Mouse (Mus musculus): ENCODE results near the gene Timmdc1.
A peak's percentile ranks its signal among the peaks of the same experiment; 100 is the strongest.

Gene Timmdc1

GRCm38 (mm10) chr16:38463305-38463704, 59.2 kb downstream of the Timmdc1 start:
- no peak for DNase-seq (ENCODE audit: low spot score)

- DNase-seq (ENCODE audit: low spot score): no peak
Observed at GRCm38 (mm10) chr16:38462161-38462560, 60.3 kb downstream of the Timmdc1 start.

- no peak for DNase-seq (ENCODE audit: low spot score)
Observed at GRCm38 (mm10) chr16:38461749-38462148, 60.7 kb downstream of the Timmdc1 start.

- DNase-seq (ENCODE audit: low spot score): no peak
Observed at GRCm38 (mm10) chr16:38459990-38460389, 62.5 kb downstream of the Timmdc1 start.

GRCm38 (mm10) chr16:38458600-38459280, 63.7 kb downstream of the Timmdc1 start:
- DNase-seq (ENCODE audit: low spot score): peak; percentile 60

- no peak for DNase-seq (ENCODE audit: low spot score)
Observed at GRCm38 (mm10) chr16:38456812-38457567, 65.5 kb downstream of the Timmdc1 start.

GRCm38 (mm10) chr16:38455511-38456418, 66.7 kb downstream of the Timmdc1 start, which contains the start of gene Cd80:
Cd80 (plus strand) TSS chr16:38455561.
- DNase-seq (ENCODE audit: low spot score): no peak

GRCm38 (mm10) chr16:38454533-38455254, 67.8 kb downstream of the Timmdc1 start:
- DNase-seq (ENCODE audit: low spot score): no peak

- no peak for DNase-seq (ENCODE audit: low spot score)
Observed at GRCm38 (mm10) chr16:38453952-38454351, 68.5 kb downstream of the Timmdc1 start.

- no peak for DNase-seq (ENCODE audit: low spot score)
Observed at GRCm38 (mm10) chr16:38453203-38453553, 69.3 kb downstream of the Timmdc1 start.

GRCm38 (mm10) chr16:38452442-38453202, 69.8 kb downstream of the Timmdc1 start, which contains the start of gene Adprh:
Adprh (minus strand) TSS chr16:38452703.
- peak; percentile 95 for DNase-seq (ENCODE audit: low spot score)

- DNase-seq (ENCODE audit: low spot score): no peak
Observed at GRCm38 (mm10) chr16:38451421-38452205, 70.8 kb downstream of the Timmdc1 start.

GRCm38 (mm10) chr16:38450707-38451106, 71.8 kb downstream of the Timmdc1 start:
- no peak for DNase-seq (ENCODE audit: low spot score)

- no peak for DNase-seq (ENCODE audit: low spot score)
Observed at GRCm38 (mm10) chr16:38448458-38448857, 74.0 kb downstream of the Timmdc1 start.
